Mouse (Mus musculus) layer of hippocampus, postnatal 14 days (tissue): ENCODE data around the gene Ttc7. TPM values are rescaled to one million over a fixed set of nuclear protein-coding genes. Genes with fewer than 3 reads are reported as not detected.

ENCODE experiments used
- DNase-seq, 2 experiments: peaks; one replicate each; pipeline ENCODE4 v3.0.0; 2021 to 2022; ENCODE audit warnings: low spot score in 2 of 2, mixed read lengths in 1 of 2
- total RNA-seq, 2 experiments: library from RNA; stranded (reverse); gene quantifications; 2 replicates each; pipeline ENCODE4 v1.2.3; 2021

Gene Ttc7
- total RNA-seq, 2 experiments from 2014 or later = 6.8 to 6.9 TPM

- no peak for DNase-seq
Measured at GRCm38 (mm10) chr17:87334162-87334561, 51.5 kb downstream of the Ttc7 start.

- no peak for DNase-seq
Measured at GRCm38 (mm10) chr17:87335152-87335551, 52.5 kb downstream of the Ttc7 start.

- no peak for DNase-seq
Measured at GRCm38 (mm10) chr17:87335727-87336126, 53.0 kb downstream of the Ttc7 start.

- no peak for DNase-seq
Measured at GRCm38 (mm10) chr17:87336910-87337309, 54.2 kb downstream of the Ttc7 start.

GRCm38 (mm10) chr17:87337683-87338082, 55.0 kb downstream of the Ttc7 start:
- DNase-seq = no peak

- no peak for DNase-seq
Measured at GRCm38 (mm10) chr17:87339122-87339521, 56.4 kb downstream of the Ttc7 start.

GRCm38 (mm10) chr17:87343060-87343703, 60.5 kb downstream of the Ttc7 start:
- DNase-seq = no peak

- no peak for DNase-seq
Measured at GRCm38 (mm10) chr17:87344441-87345251, 62.0 kb downstream of the Ttc7 start.

- no peak for DNase-seq
Measured at GRCm38 (mm10) chr17:87345252-87345593, 62.5 kb downstream of the Ttc7 start.

GRCm38 (mm10) chr17:87348353-87348752, 65.7 kb downstream of the Ttc7 start:
- no peak for DNase-seq

GRCm38 (mm10) chr17:87349069-87349468, 66.4 kb downstream of the Ttc7 start:
- DNase-seq = no peak

- no peak for DNase-seq
Measured at GRCm38 (mm10) chr17:87349575-87349974, 66.9 kb downstream of the Ttc7 start.

- DNase-seq = no peak
Measured at GRCm38 (mm10) chr17:87350471-87351240, 68.0 kb downstream of the Ttc7 start.

- DNase-seq = no peak
Measured at GRCm38 (mm10) chr17:87351241-87352105, 68.8 kb downstream of the Ttc7 start.

GRCm38 (mm10) chr17:87352106-87352897, 69.6 kb downstream of the Ttc7 start:
- DNase-seq = no peak

GRCm38 (mm10) chr17:87352898-87353225, 70.2 kb downstream of the Ttc7 start:
- no peak for DNase-seq

- DNase-seq = no peak
Measured at GRCm38 (mm10) chr17:87353745-87354320, 71.1 kb downstream of the Ttc7 start.

GRCm38 (mm10) chr17:87355456-87355855, 72.8 kb downstream of the Ttc7 start:
- DNase-seq = no peak

GRCm38 (mm10) chr17:87356261-87356660, 73.6 kb downstream of the Ttc7 start:
- DNase-seq = no peak

- no peak for DNase-seq
Measured at GRCm38 (mm10) chr17:87357506-87357905, 74.8 kb downstream of the Ttc7 start.
